Mouse (Mus musculus) cerebellum, postnatal 4 days (tissue): Measurements from ENCODE around the gene Psmb6.
"Not testable (repeated sequence)": the region's sequence is repeated elsewhere in the genome, so short reads cannot be mapped to it uniquely, and the experiment has no call there.

Source experiments
- DNase-seq, 2 experiments: peaks; one replicate each; pipeline ENCODE4 v3.0.0; 2022; ENCODE audit warnings: low spot score in 2 of 2, mixed read lengths in 1 of 2

Gene Psmb6

DNA sequence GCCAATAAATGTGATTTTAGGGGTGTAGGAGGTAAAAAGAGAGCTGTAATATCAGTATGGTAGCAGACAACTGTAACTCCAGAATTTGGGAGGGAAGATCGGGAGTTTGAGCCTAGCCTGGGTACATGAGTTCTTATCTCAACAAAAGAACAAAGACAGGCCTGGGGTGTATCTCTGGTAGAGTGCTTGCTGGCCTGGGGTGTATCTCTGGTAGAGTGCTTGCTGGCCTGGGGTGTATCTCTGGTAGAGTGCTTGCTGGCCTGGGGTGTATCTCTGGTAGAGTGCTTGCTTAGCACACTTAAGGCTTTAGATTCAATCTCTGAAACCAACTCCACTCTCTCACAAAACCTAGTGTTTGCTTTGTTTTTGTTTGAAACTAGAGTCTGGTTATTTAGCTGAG is 45.4 kb downstream of the Psmb6 start:
- not testable (repeated sequence) for DNase-seq

DNA sequence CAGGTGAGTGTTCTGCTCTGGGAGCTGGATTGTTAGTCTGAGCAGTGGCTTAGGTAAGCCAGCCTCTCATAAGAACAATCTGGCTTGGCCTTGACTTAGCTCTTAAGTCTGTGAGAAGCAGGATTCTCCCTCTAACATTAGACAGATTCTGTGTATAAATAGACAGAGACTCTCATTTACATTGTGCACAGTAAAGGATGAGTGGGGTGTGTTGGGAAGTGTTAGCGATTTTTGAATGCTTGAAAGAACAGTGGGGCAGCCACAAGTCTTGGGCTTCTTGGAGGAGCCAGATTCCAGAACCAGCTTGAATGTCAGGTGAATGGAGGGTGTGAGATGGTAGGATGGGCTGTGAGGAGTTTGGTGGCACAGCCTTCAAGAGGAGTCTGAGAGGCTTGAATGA is 46.5 kb downstream of the Psmb6 start:
- DNase-seq: no peak

DNA sequence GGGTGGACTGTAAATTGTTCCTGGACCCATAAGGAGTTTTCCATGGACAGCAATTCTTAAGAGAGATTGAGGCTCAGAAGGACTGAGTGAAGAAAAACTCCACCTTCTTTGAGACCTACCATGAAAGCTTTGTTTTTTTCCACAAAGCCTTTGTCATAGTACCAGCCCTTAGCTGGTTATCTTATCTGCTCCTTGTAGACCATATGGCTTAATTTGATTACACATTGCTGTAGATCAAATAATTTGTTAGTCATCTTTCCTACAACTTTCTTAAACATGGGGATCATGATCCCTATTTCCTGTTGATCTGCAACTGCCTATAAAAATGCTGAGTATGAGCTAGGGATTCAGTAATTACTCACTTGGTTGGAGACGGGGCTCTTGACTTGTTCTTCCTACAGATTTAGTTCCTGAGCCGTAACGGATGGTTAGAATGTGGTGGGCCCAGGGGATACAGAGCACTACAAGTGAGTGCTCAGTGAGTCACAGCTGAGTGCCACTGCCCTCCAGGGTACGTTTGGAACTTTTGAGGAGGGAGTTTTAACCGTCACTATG is 47.3 kb downstream of the Psmb6 start:
- no peak for DNase-seq

DNA sequence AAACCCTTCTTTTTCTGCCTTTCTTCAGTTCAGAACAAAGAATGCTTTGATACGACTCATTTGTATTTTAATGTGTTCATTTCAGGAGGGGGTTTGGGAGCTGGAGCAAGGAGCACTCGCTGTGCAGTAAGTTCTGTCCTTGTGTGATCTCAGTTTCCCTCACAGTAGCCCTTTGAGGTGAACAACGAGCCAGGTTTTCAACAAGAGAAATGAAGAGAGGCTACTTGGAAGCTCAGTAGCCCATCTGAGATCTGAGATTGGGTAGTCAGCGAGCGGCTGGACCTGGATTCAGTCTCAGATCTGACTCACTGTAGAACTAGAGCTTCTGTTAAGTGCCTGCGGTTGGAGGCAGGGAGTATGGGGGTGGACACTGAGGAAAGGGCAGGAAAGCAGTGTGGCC is 48.7 kb downstream of the Psmb6 start:
- DNase-seq: no peak

DNA sequence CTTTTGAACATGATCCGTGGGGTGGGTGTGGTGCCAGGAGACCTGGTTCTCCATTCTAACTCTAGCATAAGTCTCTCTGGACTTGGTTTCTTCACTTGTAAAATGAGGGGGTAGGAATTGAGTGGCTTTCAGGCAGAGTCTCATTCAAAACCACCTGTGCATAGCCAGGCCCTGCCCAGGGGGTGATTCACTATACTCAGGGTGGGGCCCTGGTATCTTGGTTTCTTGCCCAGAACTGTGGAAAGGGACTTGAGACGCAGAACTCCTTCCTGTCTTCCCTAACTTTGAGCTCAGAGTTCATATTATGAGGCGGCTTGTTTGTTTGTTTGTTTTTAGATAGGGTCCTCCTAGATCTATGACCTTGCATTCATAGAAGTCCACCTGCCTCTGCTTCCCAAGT is 52.0 kb downstream of the Psmb6 start:
- DNase-seq: no peak
